Mouse (Mus musculus): ENCODE results near the gene Ddr2.

DNA sequence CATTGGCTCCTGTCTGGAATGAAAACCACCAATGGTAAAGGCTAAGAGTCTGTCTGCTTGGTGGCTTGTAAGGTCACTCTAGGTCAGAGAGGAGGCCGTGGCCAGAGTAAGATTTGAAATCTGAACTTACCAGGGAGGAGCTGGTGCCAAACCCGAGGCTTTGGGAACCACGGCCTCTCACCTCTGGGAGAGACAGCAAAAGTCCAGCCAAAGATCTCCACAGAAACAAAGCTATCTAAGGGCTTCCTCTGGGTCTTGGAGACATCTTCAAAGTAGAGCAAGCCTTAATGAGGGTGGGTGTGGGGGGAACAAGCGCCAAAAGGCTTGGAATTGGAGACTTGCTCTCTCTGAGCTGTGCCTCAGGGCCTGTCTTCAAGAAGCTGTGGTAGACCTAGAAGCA, 62.1 kb downstream of the Ddr2 start:
- no peak for TF ChIP-seq EP300 (IDR thresholded peaks at IDR 0.05; ENCODE audit: low read depth)
- no peak for TF ChIP-seq CTCF (IDR thresholded peaks at IDR 0.05; ENCODE audit: low read depth)

Data from heart, postnatal 0 days (tissue).